ENCODE assay signal across 8 mouse cellular contexts in genomic region chr8:84892993-84893708, GRCm38 (mm10). TPM values are rescaled to one million over a fixed set of nuclear protein-coding genes. Genes with fewer than 3 reads are reported as not detected.
DNase-seq lines count a peak whose midpoint lies in the region; ATAC-seq lines count a peak whose summit lies in the region.

No protein-coding gene starts in this region.

- H3K9ac ChIP-seq in heart, embryonic 15.5 days, result peak overlapping the region; percentile 75
- peak overlapping the region; percentile 80 for H3K9ac ChIP-seq in embryonic facial prominence, embryonic 14.5 days (ENCODE audit: low read depth, low read length)
- H3K9ac ChIP-seq in midbrain, embryonic 15.5 days, result peak overlapping the region; percentile 73

- ATAC-seq in heart, embryonic 15.5 days (replicated peaks; ENCODE audit: insufficient number of reproducible peaks, insufficient read depth, low FRiP score, low read depth), result peak; percentile 40
- ATAC-seq in embryonic facial prominence, embryonic 14.5 days (ENCODE audit: low read depth), result peak; percentile 31
- ATAC-seq in midbrain, embryonic 15.5 days (replicated peaks), result peak; percentile 63

- peaks cover 9% of the 10 kb centered on the region; the same call in 1 of the 2 replicates for H3K36me3 ChIP-seq in heart, embryonic 15.5 days
- peaks cover 14% of the 10 kb centered on the region for H3K36me3 ChIP-seq in embryonic facial prominence, embryonic 14.5 days (ENCODE audit: control insufficient read depth, insufficient read depth, low read length)
- 0 out of 2 replicates have a peak, but pooled peaks cover 8% of the 10 kb centered on the region for H3K36me3 ChIP-seq in midbrain, embryonic 15.5 days (replicated peaks)

- H3K4me2 ChIP-seq in heart, embryonic 15.5 days, result peak overlapping the region; percentile 87
- peak overlapping the region; percentile 90 for H3K4me2 ChIP-seq in embryonic facial prominence, embryonic 14.5 days (ENCODE audit: low read depth, low read length)
- H3K4me2 ChIP-seq in midbrain, embryonic 15.5 days, result peak overlapping the region; percentile 76

- H3K9me3 ChIP-seq in heart, embryonic 15.5 days (replicated peaks), result no peaks in the 10 kb centered on the region
- H3K9me3 ChIP-seq in embryonic facial prominence, embryonic 14.5 days (ENCODE audit: control insufficient read depth, low read length), result no peaks in the 10 kb centered on the region
- no peaks in the 10 kb centered on the region for H3K9me3 ChIP-seq in midbrain, embryonic 15.5 days

- peaks cover 16% of the 10 kb centered on the region for H3K4me1 ChIP-seq in heart, embryonic 15.5 days (replicated peaks)
- H3K4me1 ChIP-seq in embryonic facial prominence, embryonic 14.5 days (ENCODE audit: control insufficient read depth, insufficient read depth, low read length), result peaks cover 6% of the 10 kb centered on the region; the same call in 1 of the 2 replicates
- peaks cover 16% of the 10 kb centered on the region for H3K4me1 ChIP-seq in midbrain, embryonic 15.5 days

- DNase-seq in heart, postnatal 4 days, result no peak
- no peak for DNase-seq in embryonic facial prominence, embryonic 14.5 days (ENCODE audit: low spot score)
- peak; percentile 86 for DNase-seq in kidney, adult 9 months
- no peak for DNase-seq in left cerebral cortex, adult 8-10 months (ENCODE audit: low spot score in 2 of 2)
- DNase-seq in testis, postnatal 10 days (ENCODE audit: low spot score), result no peak
- DNase-seq in urinary bladder, postnatal 14 days (ENCODE audit: low spot score), result no peak

- 10% methylated on average over 31 of the region's 31 CpGs for WGBS in heart, embryonic 15.5 days
- 8% methylated on average over 31 of the region's 31 CpGs for WGBS in embryonic facial prominence, embryonic 14.5 days
- WGBS in midbrain, embryonic 15.5 days, result 11% methylated on average over 31 of the region's 31 CpGs

- H3K27ac ChIP-seq in heart, embryonic 15.5 days, result no peak overlapping the region; the same call in 1 of the 2 replicates
- H3K27ac ChIP-seq in embryonic facial prominence, embryonic 14.5 days (replicated peaks; ENCODE audit: low read depth, low read length), result no peak overlapping the region
- H3K27ac ChIP-seq in midbrain, embryonic 15.5 days, result peak overlapping the region; percentile 54

- H3K27me3 ChIP-seq in heart, embryonic 15.5 days, result no peaks in the 10 kb centered on the region
- no peaks in the 10 kb centered on the region for H3K27me3 ChIP-seq in embryonic facial prominence, embryonic 14.5 days (replicated peaks; ENCODE audit: control insufficient read depth, insufficient read depth, low read length)
- H3K27me3 ChIP-seq in midbrain, embryonic 15.5 days (replicated peaks), result no peaks in the 10 kb centered on the region

- H3K4me3 ChIP-seq in heart, embryonic 15.5 days, result peak overlapping the region; percentile 76
- H3K4me3 ChIP-seq in embryonic facial prominence, embryonic 14.5 days (ENCODE audit: low read depth, low read length), result peak overlapping the region; percentile 78
- peak overlapping the region; percentile 78 for H3K4me3 ChIP-seq in midbrain, embryonic 15.5 days

RNA-seq across cellular contexts. Expression of gene Gcdh, which starts 0.6 kb away (rescaled TPM):
- polyA plus RNA-seq in heart, embryonic 15.5 days (2015; fragmentation: Nextera tagmentation; extraction: Ambion mirVana), result 36.4 and 40.1 TPM in 2 replicates
- 10 to 100 TPM; 29.7 to 33.0 TPM for total RNA-seq in heart, postnatal 4 days (2021)
- 27.3 and 33.2 TPM in 2 replicates for polyA plus RNA-seq in embryonic facial prominence, embryonic 14.5 days (2014; fragmentation: Nextera tagmentation; extraction: Ambion mirVana)
- 36.1 and 37.1 TPM in 2 replicates for polyA plus RNA-seq in midbrain, embryonic 15.5 days (2015; fragmentation: Nextera tagmentation; extraction: Ambion mirVana)
- total RNA-seq in left cerebral cortex, adult 8-10 months (2022), result 10 to 100 TPM; 29.8 to 43.0 (median 36.5) TPM

RNA-seq across cellular contexts. Expression of gene Klf1, which starts 8.6 kb away (rescaled TPM):
- 1.1 and 4.9 TPM in 2 replicates for polyA plus RNA-seq in heart, embryonic 15.5 days (2015; fragmentation: Nextera tagmentation; extraction: Ambion mirVana)
- under 1 TPM in 1 of 2 experiments, not detected in 1; 0.23 TPM for total RNA-seq in heart, postnatal 4 days (2021)
- polyA plus RNA-seq in embryonic facial prominence, embryonic 14.5 days (2014; fragmentation: Nextera tagmentation; extraction: Ambion mirVana), result 2.1 and 2.2 TPM in 2 replicates
- polyA plus RNA-seq in midbrain, embryonic 15.5 days (2015; fragmentation: Nextera tagmentation; extraction: Ambion mirVana), result 0.65 and 0.79 TPM in 2 replicates
- not detected for total RNA-seq in left cerebral cortex, adult 8-10 months (2022)

RNA-seq across cellular contexts. Expression of gene Dnase2a, which starts 15.2 kb away (rescaled TPM):
- 4.3 and 7.3 TPM in 2 replicates for polyA plus RNA-seq in heart, embryonic 15.5 days (2015; fragmentation: Nextera tagmentation; extraction: Ambion mirVana)
- 1 to 10 TPM; 6.0 to 7.1 TPM for total RNA-seq in heart, postnatal 4 days (2021)
- polyA plus RNA-seq in embryonic facial prominence, embryonic 14.5 days (2014; fragmentation: Nextera tagmentation; extraction: Ambion mirVana), result 10.1 and 11.5 TPM in 2 replicates
- 7.1 and 7.6 TPM in 2 replicates for polyA plus RNA-seq in midbrain, embryonic 15.5 days (2015; fragmentation: Nextera tagmentation; extraction: Ambion mirVana)
- total RNA-seq in left cerebral cortex, adult 8-10 months (2022), result 10 to 100 TPM in 1 of 4 experiments, 1 to 10 TPM in 3; 5.0 to 12.2 (median 7.1) TPM

RNA-seq across cellular contexts. Expression of gene Syce2, which starts 21.2 kb away (rescaled TPM):
- polyA plus RNA-seq in heart, embryonic 15.5 days (2015; fragmentation: Nextera tagmentation; extraction: Ambion mirVana), result 23.0 and 32.6 TPM in 2 replicates
- total RNA-seq in heart, postnatal 4 days (2021), result 10 to 100 TPM; 10.5 to 12.7 TPM
- 68.5 and 71.8 TPM in 2 replicates for polyA plus RNA-seq in embryonic facial prominence, embryonic 14.5 days (2014; fragmentation: Nextera tagmentation; extraction: Ambion mirVana)
- polyA plus RNA-seq in midbrain, embryonic 15.5 days (2015; fragmentation: Nextera tagmentation; extraction: Ambion mirVana), result 18.4 and 22.0 TPM in 2 replicates
- total RNA-seq in left cerebral cortex, adult 8-10 months (2022), result 1 to 10 TPM; 6.3 to 8.0 (median 6.8) TPM

RNA-seq across cellular contexts. Expression of gene Farsa, which starts 36.4 kb away (rescaled TPM):
- 44.5 and 62.5 TPM in 2 replicates for polyA plus RNA-seq in heart, embryonic 15.5 days (2015; fragmentation: Nextera tagmentation; extraction: Ambion mirVana)
- total RNA-seq in heart, postnatal 4 days (2021), result 10 to 100 TPM; 36.3 to 37.0 TPM
- polyA plus RNA-seq in embryonic facial prominence, embryonic 14.5 days (2014; fragmentation: Nextera tagmentation; extraction: Ambion mirVana), result 67.1 and 76.5 TPM in 2 replicates
- polyA plus RNA-seq in midbrain, embryonic 15.5 days (2015; fragmentation: Nextera tagmentation; extraction: Ambion mirVana), result 126 and 127 TPM in 2 replicates
- total RNA-seq in left cerebral cortex, adult 8-10 months (2022), result 10 to 100 TPM; 39.6 to 48.5 (median 43.7) TPM
